Comparison of ENCODE assay signal across 32 mouse cellular contexts in genomic region chr3:67372194-67372593, GRCm38 (mm10). TPM values are rescaled to one million over a fixed set of nuclear protein-coding genes. Genes with fewer than 3 reads are reported as not detected.
DNase-seq lines count a peak whose midpoint lies in the region; ATAC-seq and TF ChIP-seq lines count a peak whose summit lies in the region.
"Had no signal": no experiment of that assay in that cellular context is flagged by ENCODE, and none has a peak within 500 bp of the region (broad histone marks: within the 10 kb centered on the region; RNA-seq: fewer than 3 reads in every experiment).

No protein-coding gene starts in this region.

- no peaks in the 10 kb centered on the region for H3K36me3 ChIP-seq in heart, embryonic 12.5 days
- H3K36me3 ChIP-seq in heart, embryonic 15.5 days = no peaks in the 10 kb centered on the region
- H3K36me3 ChIP-seq in heart, postnatal 0 days (replicated peaks; ENCODE audit: control insufficient read depth, insufficient read depth, low read length) = no peaks in the 10 kb centered on the region
- H3K36me3 ChIP-seq: embryonic facial prominence, embryonic 12.5 days; embryonic facial prominence, embryonic 15.5 days; forebrain, embryonic 12.5 days; forebrain, embryonic 15.5 days; G1E had no signal

- no peak for TF ChIP-seq EP300 in heart, postnatal 0 days (IDR thresholded peaks at IDR 0.05; ENCODE audit: low read depth)

- no peak overlapping the region for H3K4me2 ChIP-seq in heart, embryonic 12.5 days
- peak overlapping the region; percentile 41 for H3K4me2 ChIP-seq in heart, embryonic 15.5 days
- H3K4me2 ChIP-seq in heart, postnatal 0 days (ENCODE audit: low read depth, low read length) = peak overlapping the region; percentile 86
- H3K4me2 ChIP-seq: embryonic facial prominence, embryonic 12.5 days; embryonic facial prominence, embryonic 15.5 days; forebrain, embryonic 12.5 days; forebrain, embryonic 15.5 days; hindbrain, embryonic 14.5 days had no signal

- no peak overlapping the region for H3K9ac ChIP-seq in heart, embryonic 12.5 days
- no peak overlapping the region for H3K9ac ChIP-seq in heart, embryonic 15.5 days
- H3K9ac ChIP-seq in heart, postnatal 0 days (replicated peaks; ENCODE audit: low read depth, low read length) = no peak overlapping the region; the same call in 1 of the 2 replicates
- H3K9ac ChIP-seq: embryonic facial prominence, embryonic 12.5 days; embryonic facial prominence, embryonic 15.5 days; forebrain, embryonic 12.5 days; forebrain, embryonic 15.5 days; hindbrain, embryonic 14.5 days had no signal

- TF ChIP-seq CTCF in heart, postnatal 0 days (IDR thresholded peaks at IDR 0.05; ENCODE audit: low read depth) = no peak

- WGBS in heart, embryonic 12.5 days = 55% methylated on average over 4 of the region's 4 CpGs
- 44% methylated on average over 4 of the region's 4 CpGs for WGBS in heart, embryonic 15.5 days
- 30% methylated on average over 4 of the region's 4 CpGs for WGBS in heart, postnatal 0 days

- no peak for ATAC-seq in heart, embryonic 12.5 days (ENCODE audit: insufficient number of reproducible peaks, low FRiP score)
- no peak for ATAC-seq in heart, embryonic 15.5 days (replicated peaks; ENCODE audit: insufficient number of reproducible peaks, insufficient read depth, low FRiP score, low read depth)
- no peak for ATAC-seq in heart, postnatal 0 days (ENCODE audit: insufficient read depth, low read depth)
- no peak for ATAC-seq in erythroid progenitor cell, adult 5-6 weeks (replicated peaks; ENCODE audit: low FRiP score, poor library complexity, severe bottlenecking)
- ATAC-seq: forebrain, embryonic 15.5 days; hindbrain, postnatal 0 days; inflammation-experienced regulatory T-cells, adult 6 months; intestine, embryonic 16.5 days; Patski had no signal

- peak; percentile 55 for DNase-seq in heart, adult 11 months
- DNase-seq in heart, postnatal 4 days = no peak
- DNase-seq in heart, adult 9 months (ENCODE audit: low spot score in 2 of 2) = no peak
- no peak for DNase-seq in heart, postnatal 14 days
- no peak for DNase-seq in heart, postnatal 0 days (ENCODE audit: low spot score)
- DNase-seq: adrenal gland, postnatal 36 days; B cell, adult 2 months; cerebellum, adult 18-20 months; cerebellum, adult 9-10 months; kidney, adult 18-20 months; kidney, adult 9 months had no signal

- peak overlapping the region; percentile 32; the same call in 1 of the 2 replicates for H3K27ac ChIP-seq in heart, embryonic 12.5 days (ENCODE audit: poor library complexity, severe bottlenecking)
- peak overlapping the region; percentile 91 for H3K27ac ChIP-seq in heart, embryonic 15.5 days
- peak overlapping the region; percentile 92 for H3K27ac ChIP-seq in heart, postnatal 0 days (ENCODE audit: low read depth)
- H3K27ac ChIP-seq: embryonic facial prominence, embryonic 12.5 days; embryonic facial prominence, embryonic 15.5 days; forebrain, embryonic 12.5 days; forebrain, embryonic 15.5 days; hindbrain, embryonic 14.5 days; hindbrain, postnatal 0 days had no signal

- no peak overlapping the region for H3K4me3 ChIP-seq in heart, embryonic 12.5 days
- no peak overlapping the region for H3K4me3 ChIP-seq in heart, embryonic 15.5 days
- peak overlapping the region; percentile 12; the same call in 1 of the 2 replicates for H3K4me3 ChIP-seq in heart, postnatal 0 days (ENCODE audit: low read depth, low read length)
- H3K4me3 ChIP-seq: embryonic facial prominence, embryonic 12.5 days; embryonic facial prominence, embryonic 15.5 days; forebrain, embryonic 12.5 days; forebrain, embryonic 15.5 days had no signal

- no peaks in the 10 kb centered on the region for H3K27me3 ChIP-seq in heart, embryonic 12.5 days (replicated peaks)
- no peaks in the 10 kb centered on the region for H3K27me3 ChIP-seq in heart, embryonic 15.5 days
- no peaks in the 10 kb centered on the region for H3K27me3 ChIP-seq in heart, postnatal 0 days (ENCODE audit: control insufficient read depth, insufficient read depth, low read length)
- H3K27me3 ChIP-seq: CH12.LX had no signal

- 0 out of 2 replicates have a peak, but pooled peaks cover 3% of the 10 kb centered on the region for H3K9me3 ChIP-seq in heart, embryonic 12.5 days (replicated peaks)
- H3K9me3 ChIP-seq in heart, embryonic 15.5 days (replicated peaks) = no peaks in the 10 kb centered on the region
- no peaks in the 10 kb centered on the region for H3K9me3 ChIP-seq in heart, postnatal 0 days (replicated peaks; ENCODE audit: control insufficient read depth, low read length)
- H3K9me3 ChIP-seq: embryonic facial prominence, embryonic 12.5 days; embryonic facial prominence, embryonic 15.5 days; forebrain, embryonic 12.5 days; forebrain, embryonic 15.5 days had no signal

- intact Hi-C loops in heart, postnatal 14 days (cut with DNase I) = loop anchor here (5.0 kb wide), 2 partner anchors 65 to 210 kb away; partner anchors contain the start of gene Mfsd1

- H3K4me1 ChIP-seq in heart, embryonic 12.5 days (replicated peaks) = peaks cover 22% of the 10 kb centered on the region
- peaks cover 31% of the 10 kb centered on the region for H3K4me1 ChIP-seq in heart, embryonic 15.5 days (replicated peaks)
- H3K4me1 ChIP-seq in heart, postnatal 0 days (ENCODE audit: control insufficient read depth, insufficient read depth) = peaks cover 43% of the 10 kb centered on the region

RNA-seq across cellular contexts. Expression of gene Mlf1, which starts 1.7 kb away (rescaled TPM):
- 100 to 1,000 TPM; 390 to 439 TPM for total RNA-seq in heart, postnatal 4 days (2021)
- polyA plus RNA-seq in heart, embryonic 12.5 days (2016; fragmentation: Nextera tagmentation; extraction: Ambion mirVana) = 114 and 116 TPM in 2 replicates
- polyA plus RNA-seq in heart, embryonic 15.5 days (2015; fragmentation: Nextera tagmentation; extraction: Ambion mirVana) = 267 and 383 TPM in 2 replicates
- total RNA-seq in heart, postnatal 14 days (2021) = 100 to 1,000 TPM; 334 to 382 TPM
- 153 and 221 TPM in 2 replicates for total RNA-seq in heart, postnatal 0 days (2014; rRNA removed; ENCODE audit: low replicate concordance)
- polyA plus RNA-seq in heart, postnatal 0 days (2015; fragmentation: Nextera tagmentation; extraction: Ambion mirVana) = 609 and 675 TPM in 2 replicates
- total RNA-seq in erythroid progenitor cell, adult 5-6 weeks (2015; ENCODE audit: low replicate concordance) = not detected in 2 replicates
- not detected in 2 replicates for total RNA-seq in erythroid progenitor cell, adult 5-6 weeks (2017; ENCODE audit: low replicate concordance)
- total RNA-seq: CH12.LX, G1E had no signal
- polyA plus RNA-seq: G1E had no signal

RNA-seq across cellular contexts. Expression of gene Gm17402, which starts 2.8 kb away (rescaled TPM):
- not detected for total RNA-seq in heart, postnatal 4 days (2021)
- polyA plus RNA-seq in heart, embryonic 12.5 days (2016; fragmentation: Nextera tagmentation; extraction: Ambion mirVana) = not detected in 2 replicates
- not detected in 2 replicates for polyA plus RNA-seq in heart, embryonic 15.5 days (2015; fragmentation: Nextera tagmentation; extraction: Ambion mirVana)
- total RNA-seq in heart, postnatal 14 days (2021) = not detected
- not detected in 2 replicates for total RNA-seq in heart, postnatal 0 days (2014; rRNA removed; ENCODE audit: low replicate concordance)
- not detected in 2 replicates for polyA plus RNA-seq in heart, postnatal 0 days (2015; fragmentation: Nextera tagmentation; extraction: Ambion mirVana)
- not detected in 2 replicates for total RNA-seq in erythroid progenitor cell, adult 5-6 weeks (2015; ENCODE audit: low replicate concordance)
- total RNA-seq in erythroid progenitor cell, adult 5-6 weeks (2017; ENCODE audit: low replicate concordance) = not detected in 2 replicates
- total RNA-seq: adrenal gland, adult 18-20 months; adrenal gland, postnatal 10 days; adrenal gland, postnatal 36 days; CH12.LX; G1E; gastrocnemius, postnatal 14 days; gastrocnemius, postnatal 4 days; heart, postnatal 10 days; hindbrain, postnatal 0 days had no signal
- polyA plus RNA-seq: embryonic facial prominence, embryonic 12.5 days; embryonic facial prominence, embryonic 15.5 days; forebrain, embryonic 12.5 days; forebrain, embryonic 15.5 days; G1E; hindbrain, embryonic 11.5 days; hindbrain, embryonic 14.5 days; hindbrain, postnatal 0 days; inflammation-experienced regulatory T-cells, adult 6 months; intestine, embryonic 16.5 days; kidney, embryonic 16.5 days; Patski had no signal

RNA-seq across cellular contexts. Expression of gene Gfm1, which starts 57.7 kb away (rescaled TPM):
- total RNA-seq in heart, postnatal 4 days (2021) = 100 to 1,000 TPM; 188 to 203 TPM
- 116 and 123 TPM in 2 replicates for polyA plus RNA-seq in heart, embryonic 12.5 days (2016; fragmentation: Nextera tagmentation; extraction: Ambion mirVana)
- 94.2 and 99.6 TPM in 2 replicates for polyA plus RNA-seq in heart, embryonic 15.5 days (2015; fragmentation: Nextera tagmentation; extraction: Ambion mirVana)
- total RNA-seq in heart, postnatal 14 days (2021) = 100 to 1,000 TPM; 204 to 214 TPM
- 118 and 147 TPM in 2 replicates for total RNA-seq in heart, postnatal 0 days (2014; rRNA removed; ENCODE audit: low replicate concordance)
- 120 and 134 TPM in 2 replicates for polyA plus RNA-seq in heart, postnatal 0 days (2015; fragmentation: Nextera tagmentation; extraction: Ambion mirVana)
- total RNA-seq in erythroid progenitor cell, adult 5-6 weeks (2015; ENCODE audit: low replicate concordance) = 10.5 and 13.4 TPM in 2 replicates
- total RNA-seq in erythroid progenitor cell, adult 5-6 weeks (2017; ENCODE audit: low replicate concordance) = 23.8 and 24.6 TPM in 2 replicates

Comparison
In these comparisons a context has a peak if more than half of its experiments do, and no peak if none do; other contexts are left out.
1. H3K27ac ChIP-seq: peak in every context shown above with its lines; median percentile 92 in heart, postnatal 0 days; 91 in heart, embryonic 15.5 days; 32 in heart, embryonic 12.5 days.
2. RNA of gene Mlf1, which starts 1.7 kb away (total RNA-seq): 390 to 439 TPM in heart, postnatal 4 days, 334 to 382 TPM in heart, postnatal 14 days and 153 to 221 TPM in heart, postnatal 0 days; not detected in erythroid progenitor cell, adult 5-6 weeks; every median in the first group is over 100 times any median in the second.